Mouse (Mus musculus) MEL (cell line): ENCODE data around the gene Cpm. TPM values are rescaled to one million over a fixed set of nuclear protein-coding genes. Genes with fewer than 3 reads are reported as not detected.

Source experiments
- DNase-seq: peaks from one replicate; pipeline ENCODE4 v3.0.0; 2011; ENCODE audit warnings: low read depth, low spot score
- H3K27ac ChIP-seq: 2 replicates; pipeline ENCODE4 v1.5.1; 2012; ENCODE audit warnings: low read depth, mild to moderate bottlenecking, control low read depth, low read length, moderate library complexity; ENCODE audit not compliant: control insufficient read depth
- H3K27me3 ChIP-seq, 2 experiments: fragments of 150-350 bp in 1 of 2; sonication (generic) in 1 of 2; 2 replicates each; pipeline ENCODE4 v1.6.1; 2012; ENCODE audit warnings: low read length in 2 of 2, mild to moderate bottlenecking in 2 of 2, improper control_type of control experiment in 1 of 2, moderate library complexity in 1 of 2; ENCODE audit not compliant: insufficient read depth in 2 of 2, control insufficient read depth in 1 of 2
- H3K36me3 ChIP-seq, 2 experiments: 2 replicates each; pipeline ENCODE4 v1.6.1; 2012 to 2014; ENCODE audit warnings: low read length in 2 of 2, improper control_type of control experiment in 1 of 2, inconsistent platforms in 1 of 2, mild to moderate bottlenecking in 1 of 2; ENCODE audit not compliant: insufficient read depth in 2 of 2, control insufficient read depth in 1 of 2
- H3K4me1 ChIP-seq, 2 experiments: fragments of 150-350 bp in 1 of 2; sonication (generic) in 1 of 2; 2 replicates each; pipeline ENCODE4 v1.6.1; 2012; ENCODE audit warnings: low read length in 2 of 2, improper control_type of control experiment in 1 of 2, mild to moderate bottlenecking in 1 of 2; ENCODE audit not compliant: insufficient read depth in 2 of 2, control insufficient read depth in 1 of 2
- H3K4me3 ChIP-seq, 2 experiments: fragments of 150-350 bp in 1 of 2; sonication (generic) in 1 of 2; 2 replicates each; pipeline ENCODE4 v1.5.1; 2012; ENCODE audit warnings: low read depth in 2 of 2, low read length in 2 of 2, mild to moderate bottlenecking in 2 of 2, moderate library complexity in 2 of 2, control low read depth in 1 of 2, improper control_type of control experiment in 1 of 2; ENCODE audit not compliant: control insufficient read depth in 1 of 2, insufficient read depth in 1 of 2
- H3K79me2 ChIP-seq: 2 replicates; pipeline ENCODE4 v1.6.1; 2012; ENCODE audit warnings: mild to moderate bottlenecking, low read length, moderate library complexity; ENCODE audit not compliant: control insufficient read depth, poor library complexity, insufficient read depth
- H3K9ac ChIP-seq: 2 replicates; pipeline ENCODE4 v1.6.1; 2012; ENCODE audit warnings: low read depth, mild to moderate bottlenecking, control low read depth, low read length, moderate library complexity; ENCODE audit not compliant: control insufficient read depth, poor library complexity, severe bottlenecking
- H3K9me3 ChIP-seq: fragments of 150-350 bp; sonication (generic); replicated peaks from 2 replicates; pipeline ENCODE4 v1.6.1; 2012; ENCODE audit warnings: mild to moderate bottlenecking, low read length, improper control_type of control experiment, moderate library complexity; ENCODE audit not compliant: insufficient read depth
- BHLHE40 ChIP-seq: IDR thresholded peaks from 2 replicates; pipeline ENCODE4 v1.6.1; 2012; ENCODE audit warnings: low read depth, mild to moderate bottlenecking, inconsistent platforms, low read length, improper control_type of control experiment, borderline replicate concordance
- CHD1 ChIP-seq: IDR thresholded peaks from 2 replicates; pipeline ENCODE4 v1.6.1; 2012; ENCODE audit warnings: low read depth, mild to moderate bottlenecking, inconsistent platforms, low read length, improper control_type of control experiment
- CHD2 ChIP-seq: IDR thresholded peaks from 2 replicates; pipeline ENCODE4 v1.6.1; 2011; ENCODE audit warnings: low read length, improper control_type of control experiment
- CTCF ChIP-seq, 3 experiments: IDR thresholded peaks in 2 of 3; conservative IDR thresholded peaks in 1 of 3; 2 replicates each; pipeline ENCODE4 v1.5.1; 2011 to 2012; ENCODE audit warnings: low read length in 3 of 3, low read depth in 2 of 3, mild to moderate bottlenecking in 2 of 3, improper control_type of control experiment in 1 of 3, inconsistent platforms in 1 of 3, mixed read lengths in 1 of 3, moderate library complexity in 1 of 3; ENCODE audit not compliant: control insufficient read depth in 1 of 3, insufficient read depth in 1 of 3, poor library complexity in 1 of 3, severe bottlenecking in 1 of 3
- E2F4 ChIP-seq: IDR thresholded peaks from 2 replicates; pipeline ENCODE4 v1.6.1; 2011; ENCODE audit warnings: low read depth, low read length, improper control_type of control experiment, borderline replicate concordance
- EP300 ChIP-seq, 2 experiments: IDR thresholded peaks; 2 replicates each; pipeline ENCODE4 v1.6.1; 2011; ENCODE audit warnings: improper control_type of control experiment in 2 of 2, low read length in 2 of 2, low read depth in 1 of 2, mild to moderate bottlenecking in 1 of 2
- ETS1 ChIP-seq: IDR thresholded peaks from 2 replicates; pipeline ENCODE4 v1.6.1; 2012; ENCODE audit warnings: low read depth, mild to moderate bottlenecking, inconsistent platforms, low read length, improper control_type of control experiment, moderate library complexity
- GABPA ChIP-seq: IDR thresholded peaks from 2 replicates; pipeline ENCODE4 v1.6.1; 2012; ENCODE audit warnings: low read depth, mild to moderate bottlenecking, inconsistent platforms, low read length, improper control_type of control experiment, moderate library complexity
- GATA1 ChIP-seq: IDR thresholded peaks from 2 replicates; pipeline ENCODE4 v1.6.1; 2011; ENCODE audit warnings: low read depth, low read length, improper control_type of control experiment
- HCFC1 ChIP-seq: IDR thresholded peaks from 2 replicates; pipeline ENCODE4 v1.6.1; 2012; ENCODE audit warnings: low read depth, mild to moderate bottlenecking, inconsistent platforms, low read length, improper control_type of control experiment, moderate library complexity
- JUND ChIP-seq: IDR thresholded peaks from 2 replicates; pipeline ENCODE4 v1.6.1; 2011; ENCODE audit warnings: low read depth, mild to moderate bottlenecking, improper control_type of control experiment, low read length
- KAT2A ChIP-seq: conservative IDR thresholded peaks from 2 replicates; pipeline ENCODE4 v1.6.1; 2012; ENCODE audit warnings: low read depth, low read length, improper control_type of control experiment, inconsistent platforms
- MAFK ChIP-seq: IDR thresholded peaks from 2 replicates; pipeline ENCODE4 v1.6.1; 2011; ENCODE audit warnings: low read depth, mild to moderate bottlenecking, low read length, improper control_type of control experiment, borderline replicate concordance
- MAX ChIP-seq: IDR thresholded peaks from 2 replicates; pipeline ENCODE4 v1.6.1; 2011; ENCODE audit warnings: low read length, improper control_type of control experiment
- MAZ ChIP-seq: IDR thresholded peaks from 2 replicates; pipeline ENCODE4 v1.6.1; 2012; ENCODE audit warnings: low read depth, mild to moderate bottlenecking, inconsistent platforms, low read length, improper control_type of control experiment
- MEF2A ChIP-seq: IDR thresholded peaks from 2 replicates; pipeline ENCODE4 v1.6.1; 2014; ENCODE audit warnings: low read depth, mild to moderate bottlenecking, inconsistent platforms, low read length, improper control_type of control experiment; ENCODE audit not compliant: poor library complexity, insufficient replicate concordance, severe bottlenecking; ENCODE audit errors: extremely low read depth
- MXI1 ChIP-seq: IDR thresholded peaks from 2 replicates; pipeline ENCODE4 v1.6.1; 2011; ENCODE audit warnings: mild to moderate bottlenecking, low read depth, low read length, improper control_type of control experiment
- MYB ChIP-seq: IDR thresholded peaks from 2 replicates; pipeline ENCODE4 v1.6.1; 2011; ENCODE audit warnings: mild to moderate bottlenecking, low read depth, low read length, improper control_type of control experiment
- MYC ChIP-seq: IDR thresholded peaks from 2 replicates; pipeline ENCODE4 v1.6.1; 2011; ENCODE audit warnings: low read depth, mild to moderate bottlenecking, low read length, improper control_type of control experiment, moderate library complexity
- NELFE ChIP-seq: IDR thresholded peaks from 2 replicates; pipeline ENCODE4 v1.6.1; 2011; ENCODE audit warnings: low read depth, low read length, improper control_type of control experiment
- NRF1 ChIP-seq: IDR thresholded peaks from 2 replicates; pipeline ENCODE4 v1.6.1; 2014; ENCODE audit warnings: low read depth, mild to moderate bottlenecking, inconsistent platforms, low read length, improper control_type of control experiment, moderate library complexity; ENCODE audit not compliant: poor library complexity, insufficient read depth, severe bottlenecking
- POLR2A ChIP-seq, 2 experiments: IDR thresholded peaks; 2 replicates each; pipeline ENCODE4 v1.6.1; 2011 to 2012; ENCODE audit warnings: low read length in 2 of 2, mild to moderate bottlenecking in 2 of 2, control low read depth in 1 of 2, improper control_type of control experiment in 1 of 2, low read depth in 1 of 2, moderate library complexity in 1 of 2; ENCODE audit not compliant: control insufficient read depth in 1 of 2, insufficient read depth in 1 of 2, poor library complexity in 1 of 2
- POLR2AphosphoS2 ChIP-seq: IDR thresholded peaks from 2 replicates; pipeline ENCODE4 v1.6.1; 2011; ENCODE audit warnings: low read length, improper control_type of control experiment
- POLR2AphosphoS5 ChIP-seq: IDR thresholded peaks from 2 replicates; pipeline ENCODE4 v1.6.1; 2012; ENCODE audit warnings: low read depth, borderline replicate concordance, mild to moderate bottlenecking, inconsistent platforms, low read length, moderate library complexity, mixed read lengths
- RAD21 ChIP-seq: IDR thresholded peaks from 2 replicates; pipeline ENCODE4 v1.6.1; 2011; ENCODE audit warnings: mild to moderate bottlenecking, low read depth, low read length, improper control_type of control experiment
- RCOR1 ChIP-seq: IDR thresholded peaks from 2 replicates; pipeline ENCODE4 v1.6.1; 2012; ENCODE audit warnings: low read depth, mild to moderate bottlenecking, inconsistent platforms, low read length, improper control_type of control experiment
- SIN3A ChIP-seq: IDR thresholded peaks from 2 replicates; pipeline ENCODE4 v1.6.1; 2012; ENCODE audit warnings: low read length, improper control_type of control experiment, inconsistent platforms
- SMC3 ChIP-seq: IDR thresholded peaks from 2 replicates; pipeline ENCODE4 v1.6.1; 2011; ENCODE audit warnings: low read depth, low read length, improper control_type of control experiment
- TAL1 ChIP-seq: IDR thresholded peaks from 2 replicates; pipeline ENCODE4 v1.6.1; 2012; ENCODE audit warnings: mild to moderate bottlenecking, inconsistent platforms, low read length, moderate library complexity, mixed read lengths
- TBP ChIP-seq: IDR thresholded peaks from 2 replicates; pipeline ENCODE4 v1.8.0; 2011; ENCODE audit warnings: low read depth, low read length, improper control_type of control experiment
- TCF12 ChIP-seq: IDR thresholded peaks from 2 replicates; pipeline ENCODE4 v1.6.1; 2014; ENCODE audit warnings: low read depth, mild to moderate bottlenecking, inconsistent platforms, low read length, improper control_type of control experiment, moderate library complexity
- UBTF ChIP-seq: IDR thresholded peaks from 2 replicates; pipeline ENCODE4 v1.6.1; 2012; ENCODE audit warnings: low read depth, mild to moderate bottlenecking, inconsistent platforms, low read length, improper control_type of control experiment, moderate library complexity, borderline replicate concordance; ENCODE audit not compliant: insufficient read depth
- USF1 ChIP-seq: IDR thresholded peaks from 2 replicates; pipeline ENCODE4 v1.6.1; 2014; ENCODE audit warnings: low read depth, mild to moderate bottlenecking, inconsistent platforms, low read length, improper control_type of control experiment, moderate library complexity
- USF2 ChIP-seq, 2 experiments: IDR thresholded peaks; 2 replicates each; pipeline ENCODE4 v1.6.1; 2011 to 2012; ENCODE audit warnings: improper control_type of control experiment in 2 of 2, low read length in 2 of 2, borderline replicate concordance in 1 of 2, inconsistent platforms in 1 of 2, low read depth in 1 of 2, mild to moderate bottlenecking in 1 of 2; ENCODE audit not compliant: insufficient read depth in 1 of 2
- ZC3H11A ChIP-seq: IDR thresholded peaks from 2 replicates; pipeline ENCODE4 v1.6.1; 2012; ENCODE audit warnings: low read depth, mild to moderate bottlenecking, inconsistent platforms, low read length, improper control_type of control experiment
- ZKSCAN1 ChIP-seq: IDR thresholded peaks from 2 replicates; pipeline ENCODE4 v1.6.1; 2012; ENCODE audit warnings: low read depth, mild to moderate bottlenecking, inconsistent platforms, low read length, improper control_type of control experiment, moderate library complexity
- ZMIZ1 ChIP-seq: IDR thresholded peaks from 2 replicates; pipeline ENCODE4 v1.6.1; 2012; ENCODE audit warnings: low read depth, mild to moderate bottlenecking, inconsistent platforms, low read length, improper control_type of control experiment, moderate library complexity
- ZNF384 ChIP-seq: IDR thresholded peaks from 2 replicates; pipeline ENCODE4 v1.6.1; 2012; ENCODE audit warnings: low read depth, mild to moderate bottlenecking, inconsistent platforms, low read length, improper control_type of control experiment
- polyA plus RNA-seq, 2 experiments: library from polyadenylated mRNA; stranded (reverse) in 1 of 2; unstranded in 1 of 2; fragments of >175 nt in 1 of 2; fragments of >200 nt in 1 of 2; gene quantifications; 2 replicates each; pipeline versions ENCODE4 v1.2.1 to v1.2.4; 2012; ENCODE audit warnings: low replicate concordance in 2 of 2, low read depth in 1 of 2; ENCODE audit not compliant: insufficient read length in 2 of 2, insufficient read depth in 1 of 2, missing spikeins in 1 of 2
- total RNA-seq: library from RNA; depleted of rRNA; stranded (reverse); fragments of 300-350 nt; gene quantifications from 2 replicates; pipeline ENCODE4 v1.2.3, GENCODE M21; 2012

Cpm gene
- total and polyA plus RNA-seq, 3 experiments: 0.04 to 0.40 TPM; not detected in 1

DNA sequence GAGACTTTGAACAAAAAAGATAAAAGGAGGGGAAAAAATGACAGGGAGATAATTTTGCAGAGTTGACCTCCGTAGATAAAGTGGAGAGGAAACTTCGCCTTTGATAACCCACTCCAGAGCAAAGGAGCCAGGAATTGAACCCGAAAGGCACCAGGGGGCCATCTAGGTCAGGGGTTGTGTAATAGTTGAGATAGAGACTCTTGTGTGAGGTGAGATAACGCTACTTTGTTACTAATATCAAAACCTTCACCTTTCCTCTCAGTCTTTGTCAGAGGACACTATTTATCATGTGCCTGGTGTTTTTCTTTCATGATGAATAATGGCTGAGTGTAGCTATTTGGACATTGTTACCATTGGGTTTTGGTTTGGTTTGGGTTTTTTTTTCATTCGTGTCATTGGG is 49.1 kb downstream of the Cpm start:
- TF ChIP-seq USF1 (no peak), BHLHE40 (0 out of 2 replicates have a peak, but pooled peaks have one; percentile 16), NELFE (no peak), JUND (no peak), MAFK (no peak), SIN3A (no peak; the same call in 1 of the 2 replicates), MAZ (no peak), MXI1 (0 out of 2 replicates have a peak, but pooled peaks have one; percentile 26), GATA1 (peak; percentile 84), TCF12 (peak; percentile 84), ZMIZ1 (no peak), EP300 (IDR thresholded peaks at IDR 0.05; ENCODE audit: low read depth in 1 of 2, low read length in 2 of 2) (peak; percentile 77 to 78; a peak in 3 of 4 replicates), UBTF (no peak; the same call in 1 of the 2 replicates), ETS1 (peak; percentile 68), TBP (0 out of 2 replicates have a peak, but pooled peaks have one; percentile 3), POLR2A (IDR thresholded peaks at IDR 0.05; ENCODE audit: control insufficient read depth in 1 of 2, insufficient read depth in 1 of 2, low read depth in 1 of 2, low read length in 2 of 2, poor library complexity in 1 of 2) (no peak), ZC3H11A (no peak), E2F4 (no peak), USF2 (IDR thresholded peaks at IDR 0.05; ENCODE audit: borderline replicate concordance in 1 of 2, insufficient read depth in 1 of 2, low read depth in 1 of 2, low read length in 2 of 2) (no peak), ZKSCAN1 (no peak), MYB (no peak), MEF2A (no peak), RCOR1 (no peak), GABPA (no peak), CHD1 (no peak), MAX (no peak), HCFC1 (no peak), KAT2A (no peak), ZNF384 (peak; percentile 5; the same call in 1 of the 2 replicates), RAD21 (no peak; the same call in 1 of the 2 replicates), CTCF (IDR thresholded peaks at IDR 0.05 in 2 of 3, conservative IDR thresholded peaks at IDR 0.05 in 1 of 3; ENCODE audit: control insufficient read depth in 1 of 3, insufficient read depth in 1 of 3, low read depth in 2 of 3, low read length in 3 of 3, poor library complexity in 1 of 3, severe bottlenecking in 1 of 3) (no peak), POLR2AphosphoS5 (no peak), TAL1 (peak; percentile 22), POLR2AphosphoS2 (no peak), CHD2 (no peak), MYC (no peak), SMC3 (no peak), NRF1 (no peak)
- peaks cover 0 to 22% of the 10 kb centered on the region in 2 experiments; a peak in 2 of 4 replicates for H3K36me3 ChIP-seq
- no peaks in the 10 kb centered on the region for H3K9me3 ChIP-seq
- H3K27me3 ChIP-seq: no peaks in the 10 kb centered on the region
- peak overlapping the region; percentile 65 for H3K27ac ChIP-seq
- no peak overlapping the region; a peak in 2 of 4 replicates for H3K4me3 ChIP-seq
- no peak overlapping the region for H3K9ac ChIP-seq
- peaks cover 6 to 26% of the 10 kb centered on the region in 2 experiments for H3K4me1 ChIP-seq
- peak; percentile 47 for DNase-seq
- no peaks in the 10 kb centered on the region for H3K79me2 ChIP-seq
